ENCODE assay signal across 18 mouse cellular contexts in genomic region chr8:11820568-11820967, GRCm38 (mm10). TPM values are rescaled to one million over a fixed set of nuclear protein-coding genes. Genes with fewer than 3 reads are reported as not detected.
A peak's percentile ranks its signal among the peaks of the same experiment; 100 is the strongest.
DNase-seq lines count a peak whose midpoint lies in the region; ATAC-seq and TF ChIP-seq lines count a peak whose summit lies in the region.
"Had no signal": no experiment of that assay in that cellular context is flagged by ENCODE, and none has a peak within 500 bp of the region (broad histone marks: within the 10 kb centered on the region; RNA-seq: fewer than 3 reads in every experiment).

No protein-coding gene starts in this region.

- peak; percentile 67; the same call in 1 of the 2 replicates for TF ChIP-seq EP300 in heart, adult 2 months (IDR thresholded peaks at IDR 0.05; ENCODE audit: insufficient read depth, low read depth, low read length)

- no peak overlapping the region for H3K9ac ChIP-seq in kidney, postnatal 0 days (ENCODE audit: low read depth, low read length)
- H3K9ac ChIP-seq in heart, adult 2 months (ENCODE audit: low read depth, low read length), result no peak overlapping the region
- no peak overlapping the region for H3K9ac ChIP-seq in midbrain, embryonic 13.5 days (replicated peaks)
- H3K9ac ChIP-seq in midbrain, embryonic 11.5 days (ENCODE audit: low read length), result no peak overlapping the region
- H3K9ac ChIP-seq: embryonic facial prominence, embryonic 15.5 days; limb, embryonic 15.5 days; lung, embryonic 14.5 days had no signal

- no peak for TF ChIP-seq POLR2A in heart, adult 2 months (IDR thresholded peaks at IDR 0.05; ENCODE audit: insufficient read depth, low read depth, low read length)

- peak overlapping the region; percentile 8; the same call in 1 of the 2 replicates for H3K27ac ChIP-seq in kidney, postnatal 0 days
- peak overlapping the region; percentile 62 for H3K27ac ChIP-seq in heart, adult 2 months
- no peak overlapping the region for H3K27ac ChIP-seq in midbrain, embryonic 13.5 days
- H3K27ac ChIP-seq in midbrain, embryonic 11.5 days (ENCODE audit: low read depth, low read length), result no peak overlapping the region
- H3K27ac ChIP-seq: embryonic facial prominence, embryonic 15.5 days; limb, embryonic 15.5 days; stomach, postnatal 0 days had no signal

- WGBS in kidney, postnatal 0 days, result 38% methylated on average over 5 of the region's 5 CpGs
- WGBS in heart, adult 2 months, result 61% methylated on average over 5 of the region's 5 CpGs
- WGBS in midbrain, embryonic 13.5 days, result 87% methylated on average over 5 of the region's 5 CpGs
- whole genome bisulfite sequencing in midbrain, embryonic 11.5 days, result 82% methylated on average over 5 of the region's 5 CpGs

- no peaks in the 10 kb centered on the region for H3K79me2 ChIP-seq in heart, adult 2 months (replicated peaks; ENCODE audit: control insufficient read depth, insufficient read depth, low read length)

- H3K4me2 ChIP-seq in kidney, postnatal 0 days (ENCODE audit: low read length), result no peak overlapping the region
- no peak overlapping the region for H3K4me2 ChIP-seq in midbrain, embryonic 13.5 days (replicated peaks)
- no peak overlapping the region for H3K4me2 ChIP-seq in midbrain, embryonic 11.5 days
- H3K4me2 ChIP-seq: embryonic facial prominence, embryonic 15.5 days; limb, embryonic 15.5 days; lung, embryonic 14.5 days had no signal

- H3K9me3 ChIP-seq in kidney, postnatal 0 days (replicated peaks; ENCODE audit: low read length), result no peaks in the 10 kb centered on the region
- no peaks in the 10 kb centered on the region for H3K9me3 ChIP-seq in midbrain, embryonic 13.5 days
- H3K9me3 ChIP-seq in midbrain, embryonic 11.5 days (ENCODE audit: control insufficient read depth, low read length), result no peaks in the 10 kb centered on the region
- H3K9me3 ChIP-seq: embryonic facial prominence, embryonic 15.5 days; limb, embryonic 15.5 days had no signal

- H3K4me1 ChIP-seq in kidney, postnatal 0 days (replicated peaks; ENCODE audit: insufficient read depth, low read length), result no peaks in the 10 kb centered on the region
- H3K4me1 ChIP-seq in heart, adult 2 months (ENCODE audit: control insufficient read depth, insufficient read depth, low read length), result peaks cover 4% of the 10 kb centered on the region; the same call in 1 of the 2 replicates
- no peaks in the 10 kb centered on the region for H3K4me1 ChIP-seq in midbrain, embryonic 13.5 days (replicated peaks)
- no peaks in the 10 kb centered on the region for H3K4me1 ChIP-seq in midbrain, embryonic 11.5 days (ENCODE audit: control insufficient read depth, insufficient read depth, low read length)
- H3K4me1 ChIP-seq: embryonic facial prominence, embryonic 15.5 days; limb, embryonic 15.5 days had no signal

- intact Hi-C loops in heart, adult 2 months (cut with DNase I), result loop anchor here (5.0 kb wide), 3 partner anchors 72 to 122 kb away; no protein-coding TSS in a partner anchor
- intact Hi-C loops in heart, postnatal 10 days (cut with DNase I), result no loop called here

- no peak for TF ChIP-seq CTCF in kidney, postnatal 0 days (IDR thresholded peaks at IDR 0.05; ENCODE audit: low read depth)
- TF ChIP-seq CTCF in heart, adult 2 months (IDR thresholded peaks at IDR 0.05), result no peak

- H3K27me3 ChIP-seq in kidney, postnatal 0 days (ENCODE audit: insufficient read depth, low read length), result no peaks in the 10 kb centered on the region
- H3K27me3 ChIP-seq in heart, adult 2 months (ENCODE audit: control insufficient read depth, insufficient read depth, low read length), result no peaks in the 10 kb centered on the region
- no peaks in the 10 kb centered on the region for H3K27me3 ChIP-seq in midbrain, embryonic 13.5 days
- H3K27me3 ChIP-seq in midbrain, embryonic 11.5 days (ENCODE audit: control insufficient read depth, insufficient read depth, low read length), result no peaks in the 10 kb centered on the region
- H3K27me3 ChIP-seq: embryonic facial prominence, embryonic 15.5 days; limb, embryonic 15.5 days had no signal

- H3K36me3 ChIP-seq in kidney, postnatal 0 days (ENCODE audit: insufficient read depth, low read length), result peaks cover 82% of the 10 kb centered on the region
- H3K36me3 ChIP-seq in heart, adult 2 months (ENCODE audit: control insufficient read depth, insufficient read depth, low read length), result 0 out of 2 replicates have a peak, but pooled peaks cover 3% of the 10 kb centered on the region
- peaks cover 99% of the 10 kb centered on the region for H3K36me3 ChIP-seq in midbrain, embryonic 13.5 days
- H3K36me3 ChIP-seq in midbrain, embryonic 11.5 days (ENCODE audit: control insufficient read depth, insufficient read depth, low read length), result peaks cover 45% of the 10 kb centered on the region

- ATAC-seq in kidney, postnatal 0 days (replicated peaks; ENCODE audit: low FRiP score, low read depth), result peak; percentile 81
- ATAC-seq in midbrain, embryonic 13.5 days, result no peak
- no peak for ATAC-seq in midbrain, embryonic 11.5 days (ENCODE audit: low FRiP score)
- ATAC-seq: forebrain, embryonic 14.5 days; inflammation-experienced regulatory T-cells, adult 6 months had no signal

- DNase-seq in cerebellum, postnatal 14 days, result peak; percentile 39 to 51
- no peak for DNase-seq in cerebellum, adult 9-10 months
- DNase-seq in kidney, postnatal 0 days (ENCODE audit: low spot score), result peak; percentile 49
- DNase-seq in kidney, adult 9 months, result no peak
- DNase-seq in heart, adult 2 months, result peak in 1 of 2 experiments; percentile 53
- DNase-seq in heart, postnatal 10 days, result peak; percentile 55 to 56
- DNase-seq in midbrain, embryonic 11.5 days (ENCODE audit: low spot score, missing footprints), result no peak
- DNase-seq: gastrocnemius, postnatal 14 days; lung, embryonic 14.5 days had no signal

- H3K4me3 ChIP-seq in kidney, postnatal 0 days (replicated peaks; ENCODE audit: low read depth, low read length), result no peak overlapping the region
- no peak overlapping the region for H3K4me3 ChIP-seq in heart, adult 2 months
- no peak overlapping the region for H3K4me3 ChIP-seq in midbrain, embryonic 13.5 days (replicated peaks)
- no peak overlapping the region for H3K4me3 ChIP-seq in midbrain, embryonic 11.5 days (ENCODE audit: low read depth, low read length)
- H3K4me3 ChIP-seq: embryonic facial prominence, embryonic 15.5 days; limb, embryonic 15.5 days had no signal

RNA-seq across cellular contexts. Expression of gene Tex29, which starts 19.7 kb away (rescaled TPM):
- polyA plus RNA-seq in kidney, postnatal 0 days (2015; fragmentation: Nextera tagmentation; extraction: Ambion mirVana), result 1.5 TPM in 2 replicates
- total RNA-seq in heart, adult 2 months (2021), result not detected
- polyA plus RNA-seq in heart, adult 2 months (2012; rRNA removed), result 0.38 TPM in 1 of 2 replicates, not detected in the other
- total RNA-seq in heart, postnatal 10 days (2021), result not detected
- 0.34 and 0.40 TPM in 2 replicates for polyA plus RNA-seq in midbrain, embryonic 13.5 days (2015; fragmentation: Nextera tagmentation; extraction: Ambion mirVana)
- polyA plus RNA-seq in midbrain, embryonic 11.5 days (2014; fragmentation: Nextera tagmentation; extraction: Ambion mirVana), result not detected in 2 replicates
- total RNA-seq: gastrocnemius, postnatal 14 days; megakaryocyte progenitor cell, adult 5-6 weeks; MEL had no signal
- polyA plus RNA-seq: cortical plate, adult 2 months; embryonic facial prominence, embryonic 15.5 days; forebrain, embryonic 14.5 days; inflammation-experienced regulatory T-cells, adult 6 months; limb, embryonic 15.5 days; lung, embryonic 14.5 days; stomach, postnatal 0 days had no signal

Comparison
In these comparisons a context has a peak if more than half of its experiments do, and no peak if none do; other contexts are left out.
1. DNase-seq: peak in cerebellum, postnatal 14 days (2 of 2), kidney, postnatal 0 days (single experiment) and heart, postnatal 10 days (2 of 2); none in cerebellum, adult 9-10 months (single experiment), kidney, adult 9 months (single experiment) and midbrain, embryonic 11.5 days (single experiment).
2. H3K27ac ChIP-seq: peak in kidney, postnatal 0 days (single experiment) and heart, adult 2 months (single experiment); none in midbrain, embryonic 13.5 days (single experiment) and midbrain, embryonic 11.5 days (single experiment).